Comparison of ENCODE assay signal across 10 mouse cellular contexts in the genomic region with DNA sequence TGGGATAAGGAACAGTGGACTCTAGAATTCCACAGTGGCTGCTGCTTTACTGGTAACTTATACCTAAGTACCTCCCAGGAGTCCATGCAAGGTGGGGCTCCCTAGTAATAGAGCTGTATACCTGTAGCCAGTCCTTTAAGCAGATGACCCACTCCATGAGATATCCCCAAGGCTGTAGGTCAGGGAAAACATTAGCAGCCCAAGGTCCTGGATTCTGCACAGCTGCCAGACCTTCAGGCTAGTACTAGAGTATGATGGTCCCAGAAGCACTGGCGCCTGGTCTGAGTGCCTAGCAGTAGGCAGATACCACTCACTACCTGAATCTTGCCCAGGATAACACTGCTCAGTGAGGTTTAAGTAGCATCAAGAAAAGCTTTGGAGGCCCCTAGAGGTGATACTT.
"Had no signal": no experiment of that assay in that cellular context is flagged by ENCODE, and none has a peak within 500 bp of the region (broad histone marks: within the 10 kb centered on the region; RNA-seq: fewer than 3 reads in every experiment).

No protein-coding gene starts in this region.

- H3K27me3 ChIP-seq: limb, embryonic 12.5 days; midbrain, embryonic 13.5 days; neural tube, embryonic 15.5 days had no signal

- H3K9me3 ChIP-seq: limb, embryonic 12.5 days; midbrain, embryonic 13.5 days; neural tube, embryonic 15.5 days had no signal

- DNase-seq: kidney, adult 11 months; lung, adult 2 months; thymus, postnatal 25 days had no signal

- H3K4me1 ChIP-seq: midbrain, embryonic 13.5 days; neural tube, embryonic 15.5 days had no signal

- ATAC-seq: midbrain, embryonic 13.5 days had no signal

- H3K27ac ChIP-seq: kidney, postnatal 0 days; layer of hippocampus, adult 2 months; limb, embryonic 12.5 days; liver, embryonic 14.5 days; midbrain, embryonic 13.5 days; neural tube, embryonic 15.5 days had no signal

- H3K4me3 ChIP-seq: layer of hippocampus, adult 2 months; limb, embryonic 12.5 days; midbrain, embryonic 13.5 days; myocyte; neural tube, embryonic 15.5 days had no signal

- H3K36me3 ChIP-seq: limb, embryonic 12.5 days; midbrain, embryonic 13.5 days; neural tube, embryonic 15.5 days had no signal

- H3K4me2 ChIP-seq: limb, embryonic 12.5 days; midbrain, embryonic 13.5 days; neural tube, embryonic 15.5 days had no signal

- H3K9ac ChIP-seq: limb, embryonic 12.5 days; liver, embryonic 14.5 days; midbrain, embryonic 13.5 days; neural tube, embryonic 15.5 days had no signal
